Mouse (Mus musculus): ENCODE data around the gene Atxn2l.

GRCm38 (mm10) chr7:126458844-126459618 is 44.2 kb downstream of the Atxn2l start:
- TF ChIP-seq POLR2A (IDR thresholded peaks at IDR 0.05; ENCODE audit: borderline replicate concordance, extremely low read depth, insufficient read depth, insufficient read length, poor library complexity, severe bottlenecking) = no peak
- no peak for TF ChIP-seq CTCF (IDR thresholded peaks at IDR 0.05; ENCODE audit: borderline replicate concordance, extremely low read depth, insufficient read depth, insufficient read length)
